Mouse (Mus musculus) T-helper 2 cell (primary cell): Measurements from ENCODE around the gene Katnbl1.
"Not testable (repeated sequence)": the region's sequence is repeated elsewhere in the genome, so short reads cannot be mapped to it uniquely, and the experiment has no call there.

Experiments used
- in situ Hi-C: fragments of 300-600 bp; cut with MboI, MseI; formaldehyde crosslinking; loops from one replicate; pipeline ENCODE4 v1.15.1; 2025; ENCODE audit warnings: high pct_unique_total_duplicates

The Katnbl1 gene

GRCm38 (mm10) chr2:112391346-112392000 lies 12.5 kb downstream of the Katnbl1 start:
- in situ Hi-C loops, result loop anchor here (5.0 kb wide), 1 partner anchor 51 kb away; no protein-coding TSS in a partner anchor

GRCm38 (mm10) chr2:112392689-112393088 lies 13.7 kb downstream of the Katnbl1 start:
- in situ Hi-C loops, result loop anchor here (5.0 kb wide), 1 partner anchor 50 kb away; no protein-coding TSS in a partner anchor

GRCm38 (mm10) chr2:112393958-112394357 lies 14.9 kb downstream of the Katnbl1 start:
- in situ Hi-C loops, result loop anchor here (5.0 kb wide), 1 partner anchor 48 kb away; no protein-coding TSS in a partner anchor

GRCm38 (mm10) chr2:112396649-112397048 lies 17.6 kb downstream of the Katnbl1 start:
- in situ Hi-C loops, result no loop called here

GRCm38 (mm10) chr2:112407030-112407429 lies 28.0 kb downstream of the Katnbl1 start:
- in situ Hi-C loops, result no loop called here

GRCm38 (mm10) chr2:112425308-112425707 lies 46.3 kb downstream of the Katnbl1 start:
- in situ Hi-C loops, result no loop called here

GRCm38 (mm10) chr2:112428534-112428933 lies 49.5 kb downstream of the Katnbl1 start:
- in situ Hi-C loops, result not testable (repeated sequence)

GRCm38 (mm10) chr2:112429665-112430064 lies 50.7 kb downstream of the Katnbl1 start:
- in situ Hi-C loops, result loop anchor here (10.0 kb wide), 1 partner anchor 435 kb away; the partner anchor contains the start of gene Olfr1309

GRCm38 (mm10) chr2:112430403-112430802 lies 51.4 kb downstream of the Katnbl1 start:
- in situ Hi-C loops, result loop anchor here (10.0 kb wide), 1 partner anchor 436 kb away; the partner anchor contains the start of gene Olfr1309

- in situ Hi-C loops, result loop anchor here (10.0 kb wide), 1 partner anchor 438 kb away; the partner anchor contains the start of gene Olfr1309
Measured at GRCm38 (mm10) chr2:112432523-112432922, 53.5 kb downstream of the Katnbl1 start.

- in situ Hi-C loops, result loop anchor here (10.0 kb wide), 1 partner anchor 439 kb away; the partner anchor contains the start of gene Olfr1309
Measured at GRCm38 (mm10) chr2:112433359-112433758, 54.3 kb downstream of the Katnbl1 start.

- in situ Hi-C loops, result loop anchor here (10.0 kb wide), 1 partner anchor 441 kb away; the partner anchor contains the start of gene Olfr1309
Measured at GRCm38 (mm10) chr2:112436292-112436691, 57.3 kb downstream of the Katnbl1 start.

- in situ Hi-C loops, result loop anchor here (10.0 kb wide), 1 partner anchor 443 kb away; the partner anchor contains the start of gene Olfr1309
Measured at GRCm38 (mm10) chr2:112437589-112437988, 58.6 kb downstream of the Katnbl1 start.

GRCm38 (mm10) chr2:112443491-112443890 lies 64.5 kb downstream of the Katnbl1 start:
- in situ Hi-C loops, result loop anchor here (5.0 kb wide), 1 partner anchor 51 kb away; no protein-coding TSS in a partner anchor

GRCm38 (mm10) chr2:112445511-112445910 lies 66.5 kb downstream of the Katnbl1 start:
- in situ Hi-C loops, result no loop called here

GRCm38 (mm10) chr2:112448046-112448445 lies 69.0 kb downstream of the Katnbl1 start:
- in situ Hi-C loops, result not testable (repeated sequence)

- in situ Hi-C loops, result no loop called here
Measured at GRCm38 (mm10) chr2:112448510-112449059, 69.6 kb downstream of the Katnbl1 start.

GRCm38 (mm10) chr2:112449597-112450296 lies 70.7 kb downstream of the Katnbl1 start:
- in situ Hi-C loops, result no loop called here

- in situ Hi-C loops, result not testable (repeated sequence)
Measured at GRCm38 (mm10) chr2:112452513-112452912, 73.5 kb downstream of the Katnbl1 start.

GRCm38 (mm10) chr2:112454125-112454861 lies 75.3 kb downstream of the Katnbl1 start:
- in situ Hi-C loops, result no loop called here

GRCm38 (mm10) chr2:112454862-112455564 lies 76.0 kb downstream of the Katnbl1 start, which contains the start of gene Emc7:
TSS of gene Emc7 (plus strand) at chr2:112454997.
- in situ Hi-C loops, result no loop called here
